Mouse (Mus musculus) forebrain, embryonic 16.5 days (tissue): ENCODE measurements around the gene Thsd7b. TPM values are rescaled to one million over a fixed set of nuclear protein-coding genes. Genes with fewer than 3 reads are reported as not detected.

Experiments used
- ATAC-seq: fragments of 200-750 bp; cut with Nextera tagmentation; 2 replicates; pipeline ENCODE4 v1.8.0; 2017; ENCODE audit warnings: mild to moderate bottlenecking, moderate library complexity
- H3K27ac ChIP-seq: fragments of 300-500 bp; sonication (generic); 2 replicates; pipeline ENCODE4 v1.5.1; 2014; ENCODE audit warnings: low read length, control low read depth
- H3K27me3 ChIP-seq: fragments of 300-500 bp; sonication (generic); replicated peaks from 2 replicates; pipeline ENCODE4 v1.6.1; 2014; ENCODE audit warnings: low read length; ENCODE audit not compliant: control insufficient read depth, insufficient read depth
- H3K36me3 ChIP-seq: fragments of 300-500 bp; sonication (generic); 2 replicates; pipeline ENCODE4 v1.6.1; 2014; ENCODE audit not compliant: control insufficient read depth, insufficient read depth
- H3K4me1 ChIP-seq: fragments of 300-500 bp; sonication (generic); replicated peaks from 2 replicates; pipeline ENCODE4 v1.6.1; 2014; ENCODE audit warnings: low read length; ENCODE audit not compliant: control insufficient read depth, insufficient read depth
- H3K4me2 ChIP-seq: fragments of 300-500 bp; sonication (generic); 2 replicates; pipeline ENCODE4 v1.6.1; 2014; ENCODE audit warnings: mild to moderate bottlenecking, low read length, control low read depth
- H3K4me3 ChIP-seq: fragments of 300-500 bp; sonication (generic); replicated peaks from 2 replicates; pipeline ENCODE4 v1.5.1; 2014; ENCODE audit warnings: mild to moderate bottlenecking, low read length, control low read depth
- H3K9ac ChIP-seq: fragments of 300-500 bp; sonication (generic); replicated peaks from 2 replicates; pipeline ENCODE4 v1.6.1; 2014; ENCODE audit warnings: low read depth, low read length, control low read depth
- H3K9me3 ChIP-seq: fragments of 300-500 bp; sonication (generic); 2 replicates; pipeline ENCODE4 v1.6.1; 2016; ENCODE audit warnings: low read length; ENCODE audit not compliant: control insufficient read depth
- WGBS: fragments of 180-500 bp; shearing (Covaris S2); extraction: QIAGEN DNeasy Blood & Tissue Kit; methylation state at CpG from one replicate; pipeline ENCODE4 v1.1.7; 2014; 5-methylcytosine and 5-hydroxymethylcytosine counted together
- polyA plus RNA-seq: library from polyadenylated mRNA; unstranded; fragments of >200 nt; fragmentation: Nextera tagmentation; extraction: Ambion mirVana; gene quantifications from 2 replicates; pipeline ENCODE4 v1.2.1, GENCODE M21; 2015

The Thsd7b gene
- polyA plus RNA-seq, 1 experiment from 2014 or later: 9.5 TPM

GRCm38 (mm10) chr1:129363368-129363767 lies 90.3 kb downstream of the Thsd7b start:
- Histone ChIP-seq H3K9me3 (no peaks in the 10 kb centered on the region), H3K36me3 (no peaks in the 10 kb centered on the region), H3K9ac (no peak overlapping the region), H3K4me1 (no peaks in the 10 kb centered on the region), H3K27ac (no peak overlapping the region), H3K27me3 (no peaks in the 10 kb centered on the region), H3K4me2 (no peak overlapping the region), H3K4me3 (no peak overlapping the region)
- no peak for ATAC-seq
- WGBS: 87% methylated on average over 4 of the region's 4 CpGs

- Histone ChIP-seq H3K27ac (no peak overlapping the region), H3K4me1 (no peaks in the 10 kb centered on the region), H3K36me3 (no peaks in the 10 kb centered on the region), H3K4me3 (no peak overlapping the region), H3K9me3 (no peaks in the 10 kb centered on the region), H3K27me3 (no peaks in the 10 kb centered on the region), H3K9ac (no peak overlapping the region), H3K4me2 (no peak overlapping the region)
- no peak for ATAC-seq
Observed at GRCm38 (mm10) chr1:129364828-129365227, 91.7 kb downstream of the Thsd7b start.

- ATAC-seq: no peak
- H3K27me3 ChIP-seq: no peaks in the 10 kb centered on the region
- no peak overlapping the region for H3K4me2 ChIP-seq
- WGBS: 48% methylated on average over 1 of the region's 1 CpGs
- no peak overlapping the region for H3K4me3 ChIP-seq
- no peaks in the 10 kb centered on the region for H3K9me3 ChIP-seq
- H3K4me1 ChIP-seq: no peaks in the 10 kb centered on the region
- no peak overlapping the region for H3K9ac ChIP-seq
- H3K36me3 ChIP-seq: no peaks in the 10 kb centered on the region
- no peak overlapping the region for H3K27ac ChIP-seq
Observed at GRCm38 (mm10) chr1:129365590-129365989, 92.5 kb downstream of the Thsd7b start.

- Histone ChIP-seq H3K27ac (no peak overlapping the region), H3K9me3 (no peaks in the 10 kb centered on the region), H3K4me2 (no peak overlapping the region), H3K27me3 (no peaks in the 10 kb centered on the region), H3K36me3 (no peaks in the 10 kb centered on the region), H3K4me3 (no peak overlapping the region), H3K4me1 (no peaks in the 10 kb centered on the region), H3K9ac (no peak overlapping the region)
- no peak for ATAC-seq
Observed at GRCm38 (mm10) chr1:129386479-129386878, 113.4 kb downstream of the Thsd7b start.

DNA sequence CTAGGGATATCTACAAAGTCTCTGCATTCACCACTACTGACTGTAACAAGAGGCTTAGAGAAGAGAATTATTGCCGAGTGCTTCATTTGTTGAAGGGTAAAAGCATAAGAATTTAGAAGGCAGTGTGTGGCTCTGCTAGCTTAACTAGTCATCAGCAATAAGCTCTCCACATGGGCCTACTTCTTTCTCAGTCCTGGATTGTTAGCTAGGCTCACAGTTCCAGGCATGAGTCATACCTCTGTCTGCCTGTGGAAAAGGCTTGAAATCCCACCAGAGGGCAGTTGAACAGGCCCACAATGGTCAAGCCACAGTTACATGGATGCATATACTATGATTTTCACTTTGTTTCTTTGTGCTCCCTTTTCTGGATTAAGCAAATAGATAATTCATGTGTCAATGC lies 138.5 kb downstream of the Thsd7b start:
- Histone ChIP-seq H3K36me3 (no peaks in the 10 kb centered on the region), H3K4me3 (no peak overlapping the region), H3K9me3 (no peaks in the 10 kb centered on the region), H3K27me3 (no peaks in the 10 kb centered on the region), H3K9ac (no peak overlapping the region), H3K27ac (no peak overlapping the region), H3K4me1 (no peaks in the 10 kb centered on the region), H3K4me2 (no peak overlapping the region)
- no peak for ATAC-seq
- WGBS: 91% methylated on average over 1 of the region's 1 CpGs

- Histone ChIP-seq H3K27ac (no peak overlapping the region), H3K4me3 (no peak overlapping the region), H3K36me3 (no peaks in the 10 kb centered on the region), H3K27me3 (no peaks in the 10 kb centered on the region), H3K9me3 (no peaks in the 10 kb centered on the region), H3K4me1 (no peaks in the 10 kb centered on the region), H3K4me2 (no peak overlapping the region), H3K9ac (no peak overlapping the region)
- no peak for ATAC-seq
Observed at GRCm38 (mm10) chr1:129421581-129421980, 148.5 kb downstream of the Thsd7b start.

DNA sequence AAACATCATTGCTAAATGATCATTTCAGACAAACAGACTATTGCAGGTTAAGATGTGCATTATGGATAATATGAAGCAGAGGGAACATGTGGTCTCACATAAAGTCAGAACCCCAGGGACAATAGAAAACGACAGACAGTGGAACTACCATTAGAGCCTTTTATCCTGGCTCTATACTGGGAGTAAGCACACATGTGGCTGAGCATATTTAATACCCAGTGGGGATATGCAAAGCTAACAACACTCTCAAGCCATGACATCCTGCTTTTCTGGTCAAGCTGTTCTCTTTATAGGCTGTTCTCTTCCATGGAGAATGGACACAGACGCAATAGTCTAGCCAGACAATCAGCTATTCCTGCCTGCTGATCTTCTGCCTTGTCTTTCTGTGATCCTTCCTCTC lies 191.3 kb downstream of the Thsd7b start:
- H3K27ac ChIP-seq: no peak overlapping the region
- H3K36me3 ChIP-seq: no peaks in the 10 kb centered on the region
- H3K4me2 ChIP-seq: no peak overlapping the region
- H3K9me3 ChIP-seq: no peaks in the 10 kb centered on the region
- H3K4me3 ChIP-seq: no peak overlapping the region
- no peaks in the 10 kb centered on the region for H3K27me3 ChIP-seq
- ATAC-seq: no peak
- H3K9ac ChIP-seq: no peak overlapping the region
- 74% methylated on average over 2 of the region's 2 CpGs for WGBS
- no peaks in the 10 kb centered on the region for H3K4me1 ChIP-seq

GRCm38 (mm10) chr1:129473504-129473903 lies 200.4 kb downstream of the Thsd7b start:
- no peaks in the 10 kb centered on the region for H3K4me1 ChIP-seq
- 57% methylated on average over 7 of the region's 7 CpGs for WGBS
- H3K4me2 ChIP-seq: no peak overlapping the region
- H3K9ac ChIP-seq: no peak overlapping the region
- H3K36me3 ChIP-seq: no peaks in the 10 kb centered on the region
- no peaks in the 10 kb centered on the region for H3K9me3 ChIP-seq
- no peak overlapping the region for H3K27ac ChIP-seq
- no peaks in the 10 kb centered on the region for H3K27me3 ChIP-seq
- no peak for ATAC-seq
- no peak overlapping the region for H3K4me3 ChIP-seq

DNA sequence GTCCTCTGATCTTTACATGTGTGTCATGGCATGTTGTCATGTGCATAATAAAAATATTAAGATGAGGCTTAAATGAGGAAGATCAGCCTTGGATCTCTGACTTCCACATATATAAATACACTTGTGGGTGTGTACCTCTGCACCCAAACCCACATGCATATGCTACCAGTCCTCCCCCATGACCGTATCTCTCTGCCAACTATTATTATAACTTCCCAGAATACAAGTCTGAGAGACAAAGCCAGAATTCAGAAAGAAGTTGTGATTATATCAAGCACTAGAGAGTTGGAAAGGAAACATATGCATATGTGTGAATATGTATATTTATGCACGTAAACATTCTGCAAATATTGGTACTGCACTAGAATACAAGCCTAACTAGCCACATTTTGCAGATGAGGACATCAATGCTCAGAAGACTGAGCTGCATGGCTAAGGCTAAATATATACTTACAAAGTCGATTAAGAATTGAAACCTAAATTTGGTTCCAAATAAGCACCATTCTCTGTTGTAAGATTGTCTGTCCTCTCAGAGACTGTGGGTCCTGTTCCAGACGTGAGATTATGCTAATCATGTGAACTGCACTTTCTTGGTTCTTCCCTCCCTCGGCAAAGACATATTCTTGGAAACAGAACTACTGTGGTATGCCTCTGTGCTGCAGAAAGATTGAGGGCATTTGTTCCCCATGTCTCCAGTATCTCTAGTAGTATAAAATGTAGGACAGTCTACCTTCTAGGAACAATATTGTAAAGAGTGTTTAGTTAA lies 211.3 kb downstream of the Thsd7b start:
- no peaks in the 10 kb centered on the region for H3K9me3 ChIP-seq
- 64% methylated on average over 5 of the region's 5 CpGs for WGBS
- ATAC-seq: peak; percentile 49; the same call in 1 of the 2 replicates

DNA sequence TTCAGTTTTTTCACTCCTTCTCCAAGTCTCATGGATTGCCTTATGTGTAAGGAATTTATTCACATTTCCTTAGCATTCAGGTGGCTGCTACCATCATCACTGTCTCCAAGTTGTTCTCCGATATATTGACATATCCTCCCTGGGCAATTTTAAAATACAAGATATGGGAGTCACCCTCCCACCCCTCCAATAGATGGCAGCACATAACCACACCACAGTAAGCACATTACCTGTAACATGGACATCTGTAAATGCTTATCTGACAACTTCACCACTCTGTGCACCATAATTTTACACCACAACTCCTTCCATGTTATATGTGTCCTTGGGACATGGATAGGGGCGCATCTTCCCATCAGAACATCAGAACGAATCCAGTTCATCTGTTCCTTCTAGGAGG lies 218.0 kb downstream of the Thsd7b start:
- Histone ChIP-seq H3K4me2 (no peak overlapping the region), H3K9ac (no peak overlapping the region), H3K4me3 (no peak overlapping the region), H3K4me1 (no peaks in the 10 kb centered on the region), H3K27me3 (no peaks in the 10 kb centered on the region), H3K27ac (no peak overlapping the region), H3K36me3 (no peaks in the 10 kb centered on the region), H3K9me3 (no peaks in the 10 kb centered on the region)
- 92% methylated on average over 3 of the region's 3 CpGs for WGBS
- no peak for ATAC-seq

More for the DNA sequence above, 211.3 kb downstream of the Thsd7b start:
- H3K27me3 ChIP-seq: no peaks in the 10 kb centered on the region
- H3K36me3 ChIP-seq: no peaks in the 10 kb centered on the region
- H3K4me1 ChIP-seq: no peaks in the 10 kb centered on the region
- H3K9ac ChIP-seq: no peak overlapping the region
- H3K27ac ChIP-seq: no peak overlapping the region
- no peak overlapping the region for H3K4me2 ChIP-seq
- H3K4me3 ChIP-seq: no peak overlapping the region
